Comparison of ENCODE assay signal across 11 mouse cellular contexts in genomic region chr12:80507041-80507745, GRCm38 (mm10). TPM values are rescaled to one million over a fixed set of nuclear protein-coding genes. Genes with fewer than 3 reads are reported as not detected.
A peak's percentile ranks its signal among the peaks of the same experiment; 100 is the strongest.
DNase-seq lines count a peak whose midpoint lies in the region; ATAC-seq lines count a peak whose summit lies in the region.
"Had no signal": no experiment of that assay in that cellular context is flagged by ENCODE, and none has a peak within 500 bp of the region (broad histone marks: within the 10 kb centered on the region; RNA-seq: fewer than 3 reads in every experiment).

No protein-coding gene starts in this region.

- H3K27me3 ChIP-seq in liver, embryonic 11.5 days (replicated peaks; ENCODE audit: control insufficient read depth, insufficient read depth, low read length) = no peaks in the 10 kb centered on the region
- H3K27me3 ChIP-seq: hindbrain, embryonic 15.5 days had no signal

- no peak overlapping the region for H3K9ac ChIP-seq in liver, embryonic 11.5 days (ENCODE audit: low read depth, low read length)
- H3K9ac ChIP-seq: hindbrain, embryonic 15.5 days had no signal

- peak; percentile 59 to 60 for DNase-seq in cerebellum, postnatal 14 days
- DNase-seq in urinary bladder, postnatal 36 days (ENCODE audit: low spot score in 2 of 2) = peak; percentile 13 to 29
- no peak for DNase-seq in urinary bladder, postnatal 25 days (ENCODE audit: low spot score)
- peak; percentile 27 to 60 for DNase-seq in kidney, postnatal 25 days
- DNase-seq in liver, embryonic 11.5 days (ENCODE audit: low spot score) = no peak
- no peak for DNase-seq in spleen, adult 18-20 months
- DNase-seq in thymus, postnatal 25 days = no peak
- DNase-seq: cerebellum, adult 11 months; thymus, postnatal 36 days had no signal

- H3K4me3 ChIP-seq in liver, embryonic 11.5 days (ENCODE audit: low read depth, low read length) = no peak overlapping the region
- H3K4me3 ChIP-seq: hindbrain, embryonic 15.5 days had no signal

- no peaks in the 10 kb centered on the region for H3K4me1 ChIP-seq in liver, embryonic 11.5 days (replicated peaks; ENCODE audit: control insufficient read depth, insufficient read depth, low read length)
- H3K4me1 ChIP-seq: hindbrain, embryonic 15.5 days had no signal

- no peaks in the 10 kb centered on the region for H3K36me3 ChIP-seq in liver, embryonic 11.5 days (ENCODE audit: control insufficient read depth, insufficient read depth, low read length)
- H3K36me3 ChIP-seq: hindbrain, embryonic 15.5 days had no signal

- no peak overlapping the region for H3K4me2 ChIP-seq in liver, embryonic 11.5 days
- H3K4me2 ChIP-seq: hindbrain, embryonic 15.5 days had no signal

- no peak overlapping the region for H3K27ac ChIP-seq in liver, embryonic 11.5 days (ENCODE audit: low read depth, low read length)
- H3K27ac ChIP-seq: hindbrain, embryonic 15.5 days had no signal

- WGBS in liver, embryonic 11.5 days = 51% methylated on average over 14 of the region's 14 CpGs

- ATAC-seq in cerebellum, adult (ENCODE audit: insufficient number of reproducible peaks, low FRiP score, low TSS enrichment) = no peak
- ATAC-seq in liver, embryonic 11.5 days (replicated peaks; ENCODE audit: low FRiP score) = no peak

- H3K9me3 ChIP-seq in liver, embryonic 11.5 days (ENCODE audit: control insufficient read depth, low read length) = no peaks in the 10 kb centered on the region
- H3K9me3 ChIP-seq: hindbrain, embryonic 15.5 days had no signal

RNA-seq across cellular contexts. Expression of gene Galnt16, which starts 10.9 kb away (rescaled TPM):
- polyA plus RNA-seq in liver, embryonic 11.5 days (2014; fragmentation: Nextera tagmentation; extraction: Ambion mirVana) = 0.92 TPM in 2 replicates

RNA-seq across cellular contexts. Expression of gene Exd2, which starts 44.3 kb away (rescaled TPM):
- 17.5 and 18.7 TPM in 2 replicates for polyA plus RNA-seq in liver, embryonic 11.5 days (2014; fragmentation: Nextera tagmentation; extraction: Ambion mirVana)

Comparison
In these comparisons a context has a peak if more than half of its experiments do, and no peak if none do; other contexts are left out.
1. DNase-seq: peak in cerebellum, postnatal 14 days (2 of 2), urinary bladder, postnatal 36 days (2 of 2) and kidney, postnatal 25 days (2 of 2); none in urinary bladder, postnatal 25 days (single experiment), liver, embryonic 11.5 days (single experiment), spleen, adult 18-20 months (0 of 2) and thymus, postnatal 25 days (single experiment).